Comparison of ENCODE assay signal across 8 mouse cellular contexts in genomic region chr14:45049689-45050418, GRCm38 (mm10).
A peak's percentile ranks its signal among the peaks of the same experiment; 100 is the strongest.
DNase-seq lines count a peak whose midpoint lies in the region; ATAC-seq and TF ChIP-seq lines count a peak whose summit lies in the region.

No protein-coding gene starts in this region.

- H3K9ac ChIP-seq in intestine, postnatal 0 days (ENCODE audit: low read depth, low read length): no peak overlapping the region
- no peak overlapping the region for H3K9ac ChIP-seq in liver, postnatal 0 days (replicated peaks)
- no peak overlapping the region for H3K9ac ChIP-seq in stomach, postnatal 0 days (ENCODE audit: low read length)

- 46% methylated on average over 7 of the region's 7 CpGs for WGBS in intestine, postnatal 0 days
- WGBS in liver, postnatal 0 days (ENCODE audit: insufficient replicate concordance): 26% methylated on average over 7 of the region's 7 CpGs
- WGBS in stomach, postnatal 0 days: 29% methylated on average over 7 of the region's 7 CpGs
- WGBS in midbrain, embryonic 10.5 days: 88% methylated on average over 7 of the region's 7 CpGs

- no peak for TF ChIP-seq EP300 in liver, postnatal 0 days (IDR thresholded peaks at IDR 0.05; ENCODE audit: low read depth)
- TF ChIP-seq EP300 in stomach, postnatal 0 days (optimal IDR thresholded peaks at IDR 0.05): no peak

- no peak for TF ChIP-seq CTCF in intestine, postnatal 0 days (IDR thresholded peaks at IDR 0.05; ENCODE audit: low read depth)
- TF ChIP-seq CTCF in liver, postnatal 0 days (IDR thresholded peaks at IDR 0.05; ENCODE audit: low read depth): no peak
- no peak for TF ChIP-seq CTCF in stomach, postnatal 0 days (IDR thresholded peaks at IDR 0.05; ENCODE audit: low read depth)

- DNase-seq in left cerebral cortex, adult 11 months (ENCODE audit: low spot score): peak; percentile 10
- DNase-seq in left cerebral cortex, postnatal 4 days: no peak
- DNase-seq in liver, postnatal 0 days: no peak
- DNase-seq in stomach, postnatal 0 days (ENCODE audit: low spot score): no peak
- no peak for DNase-seq in T-cell, adult 2 months (ENCODE audit: low spot score)
- DNase-seq in midbrain, embryonic 10.5 days (ENCODE audit: low spot score): no peak

- no peaks in the 10 kb centered on the region for H3K9me3 ChIP-seq in intestine, postnatal 0 days (ENCODE audit: control insufficient read depth)
- H3K9me3 ChIP-seq in liver, postnatal 0 days (ENCODE audit: low read length): no peaks in the 10 kb centered on the region
- H3K9me3 ChIP-seq in stomach, postnatal 0 days (ENCODE audit: control insufficient read depth, low read length): no peaks in the 10 kb centered on the region
- H3K9me3 ChIP-seq in midbrain, embryonic 10.5 days (replicated peaks): no peaks in the 10 kb centered on the region

- no peaks in the 10 kb centered on the region for H3K4me1 ChIP-seq in intestine, postnatal 0 days (replicated peaks; ENCODE audit: control insufficient read depth, insufficient read depth, low read length)
- peaks cover 5% of the 10 kb centered on the region; the same call in 1 of the 2 replicates for H3K4me1 ChIP-seq in liver, postnatal 0 days (ENCODE audit: insufficient read depth)
- H3K4me1 ChIP-seq in stomach, postnatal 0 days (replicated peaks; ENCODE audit: control insufficient read depth, insufficient read depth): no peaks in the 10 kb centered on the region
- no peaks in the 10 kb centered on the region for H3K4me1 ChIP-seq in midbrain, embryonic 10.5 days

- peak overlapping the region; percentile 54 for H3K27ac ChIP-seq in intestine, postnatal 0 days (ENCODE audit: low read depth, low read length)
- peak overlapping the region; percentile 71 for H3K27ac ChIP-seq in liver, postnatal 0 days (ENCODE audit: low read depth)
- H3K27ac ChIP-seq in stomach, postnatal 0 days (replicated peaks): peak overlapping the region; percentile 84
- H3K27ac ChIP-seq in midbrain, embryonic 10.5 days (replicated peaks): no peak overlapping the region

- no peak overlapping the region for H3K4me2 ChIP-seq in intestine, postnatal 0 days (replicated peaks; ENCODE audit: low read depth)
- H3K4me2 ChIP-seq in liver, postnatal 0 days (ENCODE audit: low read depth, low read length): no peak overlapping the region
- no peak overlapping the region for H3K4me2 ChIP-seq in stomach, postnatal 0 days (replicated peaks; ENCODE audit: low read depth)

- no peaks in the 10 kb centered on the region for H3K36me3 ChIP-seq in intestine, postnatal 0 days (ENCODE audit: control insufficient read depth, insufficient read depth)
- H3K36me3 ChIP-seq in liver, postnatal 0 days (replicated peaks; ENCODE audit: insufficient read depth, low read length): no peaks in the 10 kb centered on the region
- no peaks in the 10 kb centered on the region for H3K36me3 ChIP-seq in stomach, postnatal 0 days (ENCODE audit: control insufficient read depth, insufficient read depth, low read length)
- no peaks in the 10 kb centered on the region for H3K36me3 ChIP-seq in midbrain, embryonic 10.5 days

- peak; percentile 88 for ATAC-seq in common myeloid progenitor, adult 5-6 weeks (replicated peaks; ENCODE audit: low read depth, poor library complexity, severe bottlenecking)
- no peak for ATAC-seq in intestine, postnatal 0 days
- peak; percentile 80 for ATAC-seq in liver, postnatal 0 days
- peak; percentile 70; the same call in 1 of the 2 replicates for ATAC-seq in stomach, postnatal 0 days (ENCODE audit: low FRiP score, low TSS enrichment)

- no peaks in the 10 kb centered on the region for H3K27me3 ChIP-seq in intestine, postnatal 0 days (replicated peaks; ENCODE audit: control insufficient read depth, insufficient read depth, low read length)
- H3K27me3 ChIP-seq in liver, postnatal 0 days (ENCODE audit: insufficient read depth, low read length): no peaks in the 10 kb centered on the region
- no peaks in the 10 kb centered on the region for H3K27me3 ChIP-seq in stomach, postnatal 0 days (ENCODE audit: control insufficient read depth, insufficient read depth, low read length)
- no peaks in the 10 kb centered on the region for H3K27me3 ChIP-seq in midbrain, embryonic 10.5 days (ENCODE audit: low read depth, poor library complexity, severe bottlenecking)

- intact Hi-C loops in left cerebral cortex, postnatal 4 days (cut with DNase I): loop anchor here (2.0 kb wide), 1 partner anchor 69 kb away; no protein-coding TSS in a partner anchor

- H3K4me3 ChIP-seq in intestine, postnatal 0 days (ENCODE audit: low read depth, low read length): no peak overlapping the region
- H3K4me3 ChIP-seq in liver, postnatal 0 days (ENCODE audit: low read depth, low read length): no peak overlapping the region
- H3K4me3 ChIP-seq in stomach, postnatal 0 days (ENCODE audit: low read depth, low read length): no peak overlapping the region
- H3K4me3 ChIP-seq in midbrain, embryonic 10.5 days: no peak overlapping the region
